Mouse (Mus musculus): Measurements from ENCODE around the gene Zyx.

Zyx gene

DNA sequence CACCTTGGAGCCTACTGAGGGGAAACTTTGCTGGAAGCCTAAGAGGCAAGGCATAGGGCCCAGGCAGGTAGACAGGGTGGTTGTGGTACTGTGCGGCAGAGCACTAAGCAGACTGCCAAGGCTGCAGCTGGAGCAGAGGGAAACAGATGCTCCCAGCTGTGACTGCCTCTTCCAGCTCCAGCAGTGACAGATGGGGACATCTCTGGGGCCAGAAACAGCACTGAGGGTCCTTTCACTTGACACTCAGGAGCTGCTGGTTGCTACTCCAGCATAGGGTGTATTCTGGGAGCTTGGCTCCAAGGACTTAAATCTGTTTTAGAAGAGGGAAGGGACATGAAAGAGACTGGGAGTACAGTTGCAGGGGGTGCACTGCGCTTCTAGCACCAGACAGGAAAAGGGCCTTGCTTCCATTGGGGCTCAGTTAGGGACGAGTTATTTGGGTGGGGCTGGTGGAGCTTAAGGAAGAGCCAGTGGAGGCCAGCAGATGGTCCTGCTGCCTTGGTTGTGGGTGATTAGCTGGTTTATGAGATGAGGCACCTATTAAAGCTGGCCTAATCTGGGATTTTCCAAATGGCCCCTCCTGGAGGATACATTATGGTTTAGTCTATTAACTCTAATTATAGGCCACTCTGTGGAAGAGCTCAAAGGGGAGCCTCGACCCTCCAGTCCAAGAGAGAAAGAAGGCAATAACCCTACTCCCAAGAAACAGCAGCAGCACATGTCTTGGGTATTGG, 21.4 kb downstream of the Zyx start:
- DNase-seq (ENCODE audit: low read depth): no peak

DNA sequence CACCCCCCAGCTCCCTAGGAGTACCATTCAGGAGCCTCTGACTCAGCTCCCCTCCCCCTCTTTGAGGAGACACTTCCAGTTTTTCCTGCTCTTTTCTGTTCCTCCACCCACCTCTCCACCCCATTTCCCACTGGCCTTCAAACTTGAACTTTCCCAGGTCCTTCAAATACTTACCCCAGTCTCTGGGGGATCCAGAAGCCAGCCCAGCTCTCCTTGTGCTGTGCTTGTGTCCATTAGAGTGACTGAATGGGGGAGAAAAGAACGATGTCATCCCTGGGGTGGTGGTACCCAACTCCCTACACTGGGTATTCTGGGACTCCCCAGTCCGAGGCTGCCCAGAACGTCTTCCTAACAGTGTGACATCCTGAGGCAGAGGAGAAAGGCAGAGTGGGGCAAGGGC, 22.6 kb downstream of the Zyx start:
- DNase-seq (ENCODE audit: low read depth): no peak

DNA sequence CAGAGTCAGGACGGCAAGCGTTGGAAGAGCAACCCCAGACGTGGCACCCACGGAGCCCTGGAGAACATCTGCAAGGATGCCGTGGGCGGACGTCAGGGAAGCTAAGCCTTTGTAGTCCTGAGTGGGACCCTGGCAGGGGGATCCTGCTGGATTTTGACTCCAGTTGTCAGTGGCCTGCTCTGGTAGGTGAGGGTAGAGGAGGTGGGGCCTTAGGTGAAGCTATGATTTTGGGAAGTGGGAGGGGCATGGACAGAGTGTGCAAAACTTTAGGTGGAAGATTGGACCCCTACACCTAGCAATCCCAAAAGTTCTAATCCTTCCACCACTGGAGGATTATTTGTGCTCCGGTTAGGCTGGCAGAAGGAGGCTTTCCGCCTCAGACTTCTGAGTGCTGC, 23.0 kb downstream of the Zyx start:
- no peak for DNase-seq (ENCODE audit: low read depth)

DNA sequence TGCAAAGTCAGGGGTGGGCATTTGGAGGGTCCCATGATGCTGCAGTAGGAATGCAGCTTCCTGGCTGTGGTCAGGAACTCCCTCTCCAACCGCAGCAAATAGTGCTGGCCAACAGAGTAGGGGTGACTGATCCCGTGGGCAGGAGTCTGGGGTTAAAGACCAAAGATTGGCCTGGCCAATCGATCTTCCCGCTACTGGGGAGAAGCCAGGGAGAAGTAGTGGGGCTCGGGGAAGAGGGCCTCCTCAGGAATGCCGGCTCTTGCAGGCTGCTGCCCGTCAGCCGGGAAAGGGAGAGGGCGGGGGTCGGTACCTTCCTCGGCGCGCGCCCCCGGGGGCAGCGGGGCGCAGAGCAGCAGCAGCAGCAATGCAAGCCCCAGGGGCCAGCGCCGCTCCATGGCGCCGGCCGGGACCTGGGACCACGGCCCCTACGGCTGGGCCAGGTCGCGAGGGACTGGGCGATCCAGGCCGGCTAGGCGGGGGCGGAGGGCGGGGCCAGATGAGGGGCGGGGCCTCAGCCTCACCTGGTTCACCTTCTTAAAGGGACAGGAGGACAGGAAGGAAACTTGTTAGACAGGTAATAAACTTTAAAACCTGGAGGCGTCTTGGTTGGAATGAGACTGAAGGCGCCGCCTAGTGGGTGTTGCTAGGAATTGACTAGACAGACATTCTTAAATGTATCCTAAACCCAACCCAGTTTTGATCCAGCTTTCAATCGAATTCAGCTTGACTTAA, 23.6 kb downstream of the Zyx start, which contains the start of gene Epha1:
TSS of gene Epha1 (minus strand) at position 453 of the 732 bp plus-strand sequence.
- peak; percentile 45 for DNase-seq (ENCODE audit: low read depth)

DNA sequence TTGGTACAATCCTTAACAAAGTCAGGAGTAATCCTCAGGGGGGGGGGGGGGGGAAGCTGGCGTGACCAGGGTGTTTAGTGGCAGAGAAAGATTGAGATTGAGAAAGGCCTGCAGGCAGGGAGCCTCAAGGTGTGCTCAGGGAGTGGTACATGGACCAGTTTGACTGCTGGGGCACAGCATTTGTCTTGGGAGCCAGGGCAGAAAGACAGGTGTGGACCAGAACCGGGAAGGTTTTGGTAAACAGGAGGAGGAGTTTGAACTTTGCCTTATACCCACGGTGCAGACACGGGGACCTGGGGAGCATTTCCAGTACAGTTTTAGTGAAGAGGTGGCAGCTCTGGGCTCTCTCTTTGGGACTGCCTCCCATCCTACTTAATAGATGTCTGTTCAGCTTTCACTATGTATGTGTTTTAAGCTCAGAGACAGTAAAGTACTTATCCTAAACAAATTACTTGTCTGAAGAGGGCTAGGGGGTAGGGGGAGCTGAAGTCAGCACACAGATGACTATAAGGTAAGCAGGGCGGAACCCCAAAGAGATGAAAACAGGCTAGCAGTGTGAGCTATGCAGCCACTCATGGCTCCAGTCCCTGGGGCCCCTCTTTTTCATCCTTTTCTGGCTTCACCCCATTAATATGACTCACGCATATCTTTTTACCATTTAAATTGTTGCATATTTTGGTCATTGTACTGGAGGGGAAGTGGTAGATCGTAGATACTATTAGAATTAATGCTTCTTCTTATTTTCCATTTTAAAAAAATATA, 24.4 kb downstream of the Zyx start:
- DNase-seq (ENCODE audit: low read depth): no peak

DNA sequence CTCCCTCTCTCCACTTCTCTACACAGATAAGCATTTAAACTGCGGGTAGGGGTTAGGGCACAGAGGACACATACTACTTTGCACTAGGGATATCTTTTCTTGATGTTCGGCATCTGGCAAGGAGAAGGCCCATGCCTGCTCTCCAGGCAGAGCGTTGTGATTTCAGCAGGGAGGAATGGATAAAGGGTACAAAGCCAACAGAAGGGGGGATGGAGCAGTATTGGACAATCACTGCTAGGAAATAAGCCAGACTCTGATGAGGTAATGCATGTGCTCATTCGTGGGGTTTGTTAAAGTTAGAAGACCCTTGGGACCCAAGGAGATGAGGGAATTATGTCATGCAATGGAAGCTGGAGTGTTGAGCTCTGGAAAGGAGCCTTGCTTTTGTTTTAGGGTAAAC, 25.3 kb downstream of the Zyx start:
- no peak for DNase-seq (ENCODE audit: low read depth)

DNA sequence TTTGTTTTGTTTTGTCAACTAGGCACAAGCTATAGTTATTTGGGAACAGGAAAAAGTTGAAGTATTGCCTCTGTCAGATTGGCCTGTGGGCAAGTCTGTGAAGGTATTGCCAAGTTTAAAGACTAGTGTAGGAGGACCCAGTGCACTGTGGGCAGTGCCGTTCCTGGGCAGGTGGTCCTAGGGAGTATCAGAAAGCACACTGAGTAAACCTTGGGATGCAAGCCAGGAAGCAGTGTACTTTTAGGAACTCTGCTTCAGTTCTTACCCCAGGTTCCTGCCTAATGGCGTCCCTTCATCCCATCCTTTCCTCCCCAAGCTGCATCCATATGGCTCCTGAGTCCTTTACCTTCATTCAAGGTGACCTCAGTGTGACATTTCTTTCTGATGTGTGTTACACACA, 25.7 kb downstream of the Zyx start:
- no peak for DNase-seq (ENCODE audit: low read depth)

DNA sequence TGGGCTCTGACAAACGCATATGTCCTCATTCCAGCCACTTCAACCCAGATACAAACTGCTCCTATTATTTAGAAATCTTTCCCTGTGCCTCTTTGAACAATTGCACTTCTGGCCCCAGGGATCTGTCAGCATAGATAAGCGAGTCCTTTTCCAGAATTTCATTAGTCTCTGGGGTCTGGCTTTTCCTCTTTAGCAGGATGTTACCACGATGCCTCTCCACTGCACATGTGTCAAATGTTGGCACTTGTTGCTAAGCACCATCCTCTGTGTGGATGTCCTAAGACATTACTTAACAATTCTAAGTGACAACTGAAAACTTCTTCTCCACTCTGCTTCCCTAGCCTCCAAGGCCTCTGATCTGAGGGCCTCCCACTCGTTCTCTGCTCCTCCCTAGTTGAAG, 26.6 kb downstream of the Zyx start:
- no peak for DNase-seq (ENCODE audit: low read depth)

DNA sequence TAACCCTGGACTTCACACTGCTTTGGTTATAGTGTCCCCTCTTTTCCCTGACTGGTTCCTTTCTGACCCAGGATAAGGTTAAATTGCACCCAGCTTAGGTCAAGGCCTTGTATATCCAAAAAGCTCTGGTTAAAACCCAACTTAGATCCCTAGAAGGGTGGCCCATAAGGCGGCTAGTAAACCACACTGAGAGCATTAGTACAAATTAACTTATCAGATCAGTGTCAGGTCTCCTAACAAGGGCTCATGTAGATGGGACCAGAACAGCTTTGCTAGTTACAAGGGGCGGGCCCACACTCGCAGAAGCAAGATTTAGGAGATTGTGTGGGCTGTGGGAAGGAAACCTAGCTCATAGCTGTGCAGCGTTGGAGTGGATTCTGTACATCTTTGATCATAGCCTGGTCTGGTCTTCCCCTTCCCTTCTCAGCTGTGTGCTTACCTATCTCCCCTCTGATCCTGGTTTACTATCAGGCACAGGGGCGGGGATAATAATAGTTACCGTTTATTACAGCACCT, 27.1 kb downstream of the Zyx start:
- no peak for DNase-seq (ENCODE audit: low read depth)

DNA sequence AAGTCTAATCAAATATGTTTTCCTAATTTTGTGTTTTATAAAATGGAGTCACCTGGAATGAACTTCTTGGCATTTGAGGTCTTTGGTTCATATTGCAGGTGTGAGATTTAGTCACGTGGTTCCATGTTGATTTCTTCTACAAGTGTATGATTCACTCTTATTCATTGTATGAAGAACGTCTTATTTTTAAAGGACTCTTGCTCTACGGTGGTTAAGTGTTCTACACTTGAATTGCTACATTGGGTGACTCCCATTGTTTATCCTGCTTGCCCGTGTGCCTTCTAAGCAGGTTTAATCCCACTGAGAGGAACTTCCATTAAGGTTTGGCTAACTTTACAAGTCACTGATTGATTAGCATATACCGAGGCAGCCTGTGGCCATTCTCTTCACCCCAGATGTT, 27.9 kb downstream of the Zyx start:
- DNase-seq (ENCODE audit: low read depth): no peak

DNA sequence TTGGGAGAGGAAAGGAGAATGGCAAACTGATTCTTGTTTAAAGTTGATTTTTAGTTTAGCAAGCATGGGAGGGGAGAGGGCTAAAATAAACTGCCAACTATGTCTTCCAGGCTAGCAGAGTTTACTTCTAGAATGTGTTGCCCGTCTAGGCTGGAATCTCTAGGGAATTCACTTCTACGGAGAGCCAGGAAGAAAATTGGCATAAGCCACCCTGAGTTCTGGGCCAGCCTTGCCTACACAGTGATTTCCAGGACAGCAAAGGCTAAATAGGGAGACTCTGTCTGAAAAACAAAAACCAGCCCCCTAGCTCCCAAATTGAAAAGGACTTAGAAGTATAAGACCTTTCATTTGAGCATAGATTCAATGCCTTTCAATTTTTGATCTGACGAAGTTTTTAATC, 30.1 kb downstream of the Zyx start:
- no peak for DNase-seq (ENCODE audit: low read depth)

DNA sequence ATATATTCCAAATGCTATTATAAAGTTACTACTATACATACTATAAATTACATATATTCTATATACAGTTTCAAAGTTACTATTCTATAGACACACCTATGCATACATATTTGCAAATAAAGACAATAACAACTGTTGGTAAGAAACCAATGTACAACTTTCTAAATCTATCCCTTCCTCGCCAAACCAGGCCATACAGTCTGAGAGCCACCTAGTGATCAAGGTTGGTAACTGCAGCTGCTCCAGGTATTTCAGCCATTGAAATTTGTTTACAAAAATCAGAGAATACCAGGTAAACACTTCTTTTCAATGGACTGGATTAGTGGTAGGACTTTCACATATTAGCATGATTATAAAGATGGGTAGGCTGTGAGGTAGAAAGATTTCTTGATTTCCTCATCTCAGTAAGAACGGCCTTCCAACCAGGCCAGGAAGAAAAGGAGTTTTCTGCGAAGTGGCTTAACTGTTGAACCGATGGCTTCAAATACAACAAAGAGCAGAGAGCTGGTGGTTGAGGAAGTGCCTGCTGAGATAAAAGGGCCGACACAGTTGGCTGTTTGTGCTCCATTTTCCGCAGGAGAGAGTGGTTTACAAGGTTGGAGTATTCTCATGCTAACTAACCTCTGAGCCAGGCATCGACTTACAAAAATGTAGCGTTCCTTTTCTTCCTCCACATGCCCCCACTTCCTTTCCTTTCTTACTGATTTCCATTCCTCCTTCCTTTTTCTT, 31.1 kb downstream of the Zyx start:
- DNase-seq (ENCODE audit: low read depth): peak; percentile 14

DNA sequence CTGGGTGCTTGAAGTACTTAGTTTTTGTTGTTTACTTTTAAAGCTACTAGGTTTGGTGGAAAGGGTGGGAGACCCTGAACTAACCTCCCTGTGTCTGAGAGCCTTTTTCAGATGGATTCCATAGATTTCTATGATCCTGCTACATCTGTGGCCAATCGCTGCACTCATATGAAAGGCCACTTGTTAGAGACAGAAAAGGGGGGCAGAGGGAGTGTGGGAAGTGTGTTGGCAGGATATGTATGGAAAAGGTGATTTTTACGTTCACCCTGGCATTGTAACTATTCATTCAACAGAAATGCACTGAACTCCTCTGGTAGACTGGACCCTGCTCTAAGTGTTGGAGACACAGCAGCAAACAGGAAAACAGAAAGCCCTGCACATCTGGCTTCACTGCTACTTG, 31.8 kb downstream of the Zyx start:
- DNase-seq (ENCODE audit: low read depth): no peak

DNA sequence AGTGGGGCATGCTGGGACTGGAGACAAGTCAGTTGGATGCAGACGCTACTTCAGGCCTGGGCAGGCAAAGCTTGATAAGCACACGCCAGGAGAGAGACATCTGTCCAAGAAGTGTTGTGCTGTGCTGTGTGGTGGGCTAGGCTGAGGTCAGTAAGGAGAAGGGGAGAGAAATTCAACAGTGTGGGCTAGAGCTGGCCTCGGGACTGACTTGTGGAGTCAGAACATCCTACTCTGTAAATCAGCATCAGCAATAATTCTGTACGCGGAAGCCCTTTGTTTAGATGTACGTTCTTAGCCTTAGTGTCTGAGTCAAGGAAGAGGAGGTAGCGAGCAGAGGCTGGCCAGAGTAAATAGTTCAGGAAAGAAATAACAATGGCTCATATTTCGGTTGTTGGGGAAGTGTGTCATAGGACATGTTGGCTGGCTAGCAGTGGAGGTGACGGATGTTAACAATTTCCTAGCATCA, 32.5 kb downstream of the Zyx start:
- DNase-seq (ENCODE audit: low read depth): no peak

DNA sequence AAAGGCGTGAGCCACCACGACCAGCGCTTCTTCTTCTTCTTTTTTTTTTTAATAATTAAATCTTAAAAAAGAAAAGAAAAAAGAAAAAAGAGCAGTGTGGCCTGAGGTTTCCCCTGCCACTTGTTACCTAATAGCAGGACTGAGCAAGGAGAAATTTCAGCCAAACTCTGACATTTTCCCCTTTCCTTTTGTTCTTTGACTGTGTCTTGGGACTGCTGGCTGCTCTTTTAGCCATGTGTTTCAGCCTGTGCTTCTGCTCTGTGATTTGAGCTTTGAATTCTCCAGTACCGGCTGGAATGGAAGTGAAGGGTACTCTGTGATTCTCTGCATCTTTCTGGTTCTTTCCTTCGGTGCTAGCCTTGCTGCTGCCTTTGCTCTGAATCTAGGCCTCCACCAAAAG, 33.9 kb downstream of the Zyx start:
- DNase-seq (ENCODE audit: low read depth): no peak

DNA sequence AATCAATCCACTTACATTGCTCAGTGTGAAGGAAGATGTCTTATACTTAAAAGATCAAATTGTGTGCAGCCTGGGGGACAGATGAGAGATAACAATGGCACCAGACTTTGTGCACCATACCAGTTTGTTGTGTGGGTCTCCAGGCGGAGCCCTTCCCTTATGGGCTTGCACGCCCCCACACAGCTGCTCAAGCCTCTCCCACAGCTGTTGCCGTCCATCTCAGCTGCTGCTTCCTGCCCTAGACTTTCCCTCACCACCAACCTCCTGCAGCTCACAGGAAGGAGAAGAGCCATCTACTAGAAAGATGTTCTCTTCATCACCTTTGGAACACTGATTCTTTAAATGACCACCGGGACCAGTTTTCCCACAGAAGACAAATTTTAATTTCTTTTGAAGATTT, 36.2 kb downstream of the Zyx start:
- DNase-seq (ENCODE audit: low read depth): no peak

DNA sequence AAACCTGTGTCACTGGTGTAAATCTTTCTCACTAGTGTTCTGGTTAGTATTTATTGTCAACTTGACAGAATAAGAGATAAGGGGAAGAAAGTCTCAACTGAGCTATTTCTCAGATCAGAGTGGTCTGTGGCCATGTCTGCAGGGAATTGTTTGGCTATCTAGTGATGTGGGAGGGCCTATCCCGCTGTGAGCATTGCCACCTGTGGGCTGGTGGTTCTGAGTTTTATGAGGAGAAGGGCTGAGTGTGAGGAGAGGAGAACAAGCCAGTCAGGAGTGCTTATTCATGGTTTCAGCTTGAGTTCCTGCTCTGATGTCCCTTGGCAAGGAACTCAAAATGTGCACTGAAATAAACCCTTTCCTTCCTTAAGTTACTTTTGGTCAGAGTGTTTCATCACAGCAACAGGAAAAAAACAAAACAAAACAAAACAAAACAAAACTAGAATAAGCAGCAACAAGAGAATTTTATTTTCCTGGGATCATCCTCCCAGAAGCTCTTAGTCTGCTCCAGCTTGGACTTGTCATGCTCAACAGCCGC, 42.4 kb downstream of the Zyx start:
- no peak for DNase-seq (ENCODE audit: low read depth)

DNA sequence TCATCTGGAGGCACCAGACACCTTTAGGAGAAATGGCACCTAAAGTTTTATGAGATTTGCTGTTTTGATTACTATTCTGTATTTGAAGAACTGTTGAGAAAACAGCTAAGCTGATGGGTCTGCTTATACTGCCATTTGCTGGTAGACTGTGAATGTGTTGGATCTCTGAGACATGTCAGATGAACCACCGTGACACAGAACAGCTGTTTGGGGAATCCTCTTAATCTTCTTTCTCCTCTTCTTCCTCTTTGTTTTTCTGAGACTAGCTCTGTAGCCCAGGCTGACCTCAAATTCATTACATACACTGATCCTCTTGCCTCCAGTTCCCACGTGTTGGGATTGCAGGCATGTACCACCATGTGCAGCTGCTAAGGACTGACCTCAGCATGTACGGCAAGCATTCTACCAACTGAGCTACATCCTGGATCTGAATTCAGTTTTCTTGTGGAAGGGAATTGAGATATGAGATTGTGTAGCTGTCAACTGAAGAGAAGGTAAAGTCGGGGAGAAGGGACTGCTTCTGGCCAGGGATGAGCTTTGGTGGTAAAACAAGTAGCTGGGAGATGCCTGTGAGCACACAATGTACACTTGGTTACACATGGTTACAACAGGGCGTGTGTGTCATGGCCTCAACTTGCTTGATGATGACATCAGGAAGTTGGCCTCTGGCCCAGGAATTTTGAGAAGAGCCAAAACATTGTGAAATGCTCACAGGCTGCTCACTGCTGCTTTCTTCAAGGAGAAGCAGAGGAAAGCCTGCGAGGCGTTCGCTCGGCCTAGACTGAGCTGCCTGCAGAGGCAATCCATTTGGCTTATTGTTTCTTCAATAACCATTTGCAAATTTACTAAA, 46.8 kb downstream of the Zyx start:
- DNase-seq (ENCODE audit: low read depth): no peak

DNA sequence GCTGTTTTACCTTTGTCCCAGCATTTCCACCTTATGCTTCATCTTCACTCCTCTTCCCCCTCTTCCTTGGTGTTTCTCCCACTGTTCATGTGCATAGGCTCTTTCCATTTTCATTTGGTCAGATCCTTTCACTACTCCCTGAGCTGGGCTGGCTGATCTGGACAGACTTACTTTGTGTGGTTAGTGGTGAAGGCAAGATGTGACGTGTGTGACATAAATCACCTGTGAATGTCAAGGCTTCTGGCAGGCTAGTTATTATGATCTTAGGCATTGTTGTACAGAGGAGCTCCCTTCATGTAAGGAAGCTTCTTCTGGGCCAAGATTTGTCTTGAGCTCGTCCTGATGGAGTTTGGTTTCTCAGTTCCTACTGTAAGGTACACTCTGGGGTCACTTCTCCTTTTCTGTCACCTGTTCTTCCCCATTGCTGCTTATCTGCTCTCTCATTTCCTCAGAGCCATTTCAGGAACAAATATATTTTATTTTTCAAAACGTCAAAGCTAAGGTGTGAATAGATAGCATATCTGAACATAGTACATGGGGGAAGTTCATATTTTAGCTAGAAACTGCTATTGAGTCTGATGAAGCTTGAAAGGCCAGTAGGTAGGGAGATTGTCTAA, 47.7 kb downstream of the Zyx start:
- DNase-seq (ENCODE audit: low read depth): no peak

DNA sequence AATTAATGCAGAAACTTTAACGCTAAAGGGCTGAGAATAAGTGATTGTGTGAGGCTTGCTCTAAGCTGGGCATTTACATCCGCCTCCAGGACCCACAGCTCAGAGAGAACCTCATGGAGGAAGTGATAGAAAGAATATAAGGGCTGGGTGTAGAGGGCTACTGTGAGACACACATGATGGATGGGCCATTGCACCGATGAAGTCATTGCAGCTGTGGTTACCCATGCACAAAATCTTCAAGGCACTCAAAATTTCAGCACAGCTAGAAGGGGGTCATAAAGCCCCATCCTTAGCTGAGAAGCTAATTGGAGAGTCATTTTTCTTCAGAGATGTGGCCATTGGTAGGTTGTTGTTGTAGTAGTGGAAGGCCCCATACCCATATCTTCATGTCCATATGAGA, 48.9 kb downstream of the Zyx start:
- DNase-seq (ENCODE audit: low read depth): no peak
